Mouse (Mus musculus): ENCODE measurements around the gene Itgb8.

Gene Itgb8

GRCm38 (mm10) chr12:119238696-119239415 is at the start of gene Itgb8:
Gene Itgb8, minus strand, starts transcription at chr12:119238802.
- DNase-seq (ENCODE audit: low spot score) = peak; percentile 9

- DNase-seq (ENCODE audit: low spot score) = no peak
Measured at GRCm38 (mm10) chr12:119276282-119276681, 37.7 kb upstream of the Itgb8 start.

- DNase-seq (ENCODE audit: low spot score) = no peak
Measured at GRCm38 (mm10) chr12:119273605-119274004, 35.0 kb upstream of the Itgb8 start.

- no peak for DNase-seq (ENCODE audit: low spot score)
Measured at GRCm38 (mm10) chr12:119271964-119272363, 33.4 kb upstream of the Itgb8 start.

GRCm38 (mm10) chr12:119270036-119270435 is 31.4 kb upstream of the Itgb8 start:
- no peak for DNase-seq (ENCODE audit: low spot score)

- DNase-seq (ENCODE audit: low spot score) = no peak
Measured at GRCm38 (mm10) chr12:119268723-119269122, 30.1 kb upstream of the Itgb8 start.

- no peak for DNase-seq (ENCODE audit: low spot score)
Measured at GRCm38 (mm10) chr12:119264506-119264905, 25.9 kb upstream of the Itgb8 start.

GRCm38 (mm10) chr12:119248581-119248980 is 10.0 kb upstream of the Itgb8 start:
- no peak for DNase-seq (ENCODE audit: low spot score)

GRCm38 (mm10) chr12:119241071-119241470 is 2.5 kb upstream of the Itgb8 start:
- DNase-seq (ENCODE audit: low spot score) = no peak

- DNase-seq (ENCODE audit: low spot score) = no peak
Measured at GRCm38 (mm10) chr12:119237921-119238695, 494 bp downstream of the Itgb8 start.

- DNase-seq (ENCODE audit: low spot score) = no peak
Measured at GRCm38 (mm10) chr12:119237241-119237920, 1.2 kb downstream of the Itgb8 start.

GRCm38 (mm10) chr12:119231831-119232230 is 6.8 kb downstream of the Itgb8 start:
- no peak for DNase-seq (ENCODE audit: low spot score)

- peak; percentile 48 for DNase-seq (ENCODE audit: low spot score)
Measured at GRCm38 (mm10) chr12:119230444-119230843, 8.2 kb downstream of the Itgb8 start.

- DNase-seq (ENCODE audit: low spot score) = no peak
Measured at GRCm38 (mm10) chr12:119229601-119230000, 9.0 kb downstream of the Itgb8 start.

GRCm38 (mm10) chr12:119227898-119228297 is 10.7 kb downstream of the Itgb8 start:
- DNase-seq (ENCODE audit: low spot score) = no peak

- no peak for DNase-seq (ENCODE audit: low spot score)
Measured at GRCm38 (mm10) chr12:119224699-119225098, 13.9 kb downstream of the Itgb8 start.

GRCm38 (mm10) chr12:119219409-119219808 is 19.2 kb downstream of the Itgb8 start:
- DNase-seq (ENCODE audit: low spot score) = peak; percentile 41

- DNase-seq (ENCODE audit: low spot score) = peak; percentile 26
Measured at GRCm38 (mm10) chr12:119217700-119218265, 20.8 kb downstream of the Itgb8 start.

GRCm38 (mm10) chr12:119215225-119215624 is 23.4 kb downstream of the Itgb8 start:
- no peak for DNase-seq (ENCODE audit: low spot score)

- DNase-seq (ENCODE audit: low spot score) = no peak
Measured at GRCm38 (mm10) chr12:119211533-119211932, 27.1 kb downstream of the Itgb8 start.

- no peak for DNase-seq (ENCODE audit: low spot score)
Measured at GRCm38 (mm10) chr12:119210590-119210989, 28.0 kb downstream of the Itgb8 start.

- DNase-seq (ENCODE audit: low spot score) = no peak
Measured at GRCm38 (mm10) chr12:119210073-119210425, 28.6 kb downstream of the Itgb8 start.

Data from adipocyte (in vitro differentiated cells).